Mouse (Mus musculus) spleen, adult 2 months (tissue): ENCODE results near the gene Tbc1d14.

Experiments used
- CTCF ChIP-seq: fragments of 200-500 bp; IDR thresholded peaks from 2 replicates; pipeline ENCODE4 v1.5.1; 2011; ENCODE audit warnings: mild to moderate bottlenecking, inconsistent platforms; ENCODE audit not compliant: insufficient read depth, insufficient read length, insufficient replicate concordance; ENCODE audit errors: extremely low read depth
- POLR2A ChIP-seq: fragments of 200-500 bp; IDR thresholded peaks from 2 replicates; pipeline ENCODE4 v1.6.1; 2011; ENCODE audit warnings: low read depth, low read length, inconsistent platforms

GRCm38 (mm10) chr5:36485306-36485705 is 107.8 kb downstream of the Tbc1d14 start:
- TF ChIP-seq POLR2A = no peak
- no peak for TF ChIP-seq CTCF
